Mouse (Mus musculus): ENCODE measurements around the gene Dio2.
A peak's percentile ranks its signal among the peaks of the same experiment; 100 is the strongest.

Dio2 gene

GRCm38 (mm10) chr12:90738388-90739223, at the start of gene Dio2:
TSS of gene Dio2 (minus strand) at chr12:90738438.
- DNase-seq (ENCODE audit: low read depth, low spot score): no peak

DNA sequence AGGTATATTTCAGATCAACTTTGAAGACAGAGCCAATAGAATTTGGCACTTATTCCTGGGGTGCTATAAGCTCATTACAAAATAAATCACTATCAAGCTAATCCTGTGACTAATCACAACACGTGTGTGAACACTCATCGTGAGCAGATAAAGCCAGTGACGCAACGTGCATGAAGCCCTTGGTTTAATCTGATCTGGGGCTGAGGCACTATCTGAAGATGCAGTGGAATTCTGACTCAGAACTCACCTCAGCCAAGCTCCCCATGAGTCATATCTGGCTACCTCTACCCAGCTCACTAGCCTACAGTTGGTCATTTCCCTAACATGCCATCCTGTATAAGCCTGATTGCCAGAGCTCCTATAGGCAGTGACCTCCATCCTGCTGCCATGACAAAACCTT, 43.2 kb upstream of the Dio2 start:
- DNase-seq (ENCODE audit: low read depth, low spot score): no peak

- DNase-seq (ENCODE audit: low read depth, low spot score): no peak
These were observed 6.5 kb upstream of the Dio2 start for GRCm38 (mm10) chr12:90744752-90745151.

- no peak for DNase-seq (ENCODE audit: low read depth, low spot score)
These were observed 5.4 kb upstream of the Dio2 start for GRCm38 (mm10) chr12:90743633-90744032.

DNA sequence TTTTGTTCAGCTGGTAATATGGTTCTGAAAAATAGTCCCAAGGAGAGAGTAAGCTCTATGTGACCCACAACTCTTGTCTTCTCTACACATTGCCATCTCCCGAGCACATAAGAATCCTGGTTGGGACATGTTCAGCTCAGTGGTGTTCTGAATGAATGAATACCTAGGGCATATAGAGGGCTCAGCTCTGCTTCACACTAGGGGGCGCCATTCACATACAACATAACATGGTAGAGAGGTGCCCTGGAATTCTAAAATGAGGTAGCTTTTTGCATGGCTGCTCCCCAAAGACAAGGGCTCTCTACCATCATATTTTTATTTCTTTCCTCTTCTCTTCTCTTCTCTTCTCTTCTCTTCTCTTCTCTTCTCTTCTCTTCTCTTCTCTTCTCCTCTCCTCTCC, 2.2 kb upstream of the Dio2 start:
- DNase-seq (ENCODE audit: low read depth, low spot score): peak; percentile 64

DNA sequence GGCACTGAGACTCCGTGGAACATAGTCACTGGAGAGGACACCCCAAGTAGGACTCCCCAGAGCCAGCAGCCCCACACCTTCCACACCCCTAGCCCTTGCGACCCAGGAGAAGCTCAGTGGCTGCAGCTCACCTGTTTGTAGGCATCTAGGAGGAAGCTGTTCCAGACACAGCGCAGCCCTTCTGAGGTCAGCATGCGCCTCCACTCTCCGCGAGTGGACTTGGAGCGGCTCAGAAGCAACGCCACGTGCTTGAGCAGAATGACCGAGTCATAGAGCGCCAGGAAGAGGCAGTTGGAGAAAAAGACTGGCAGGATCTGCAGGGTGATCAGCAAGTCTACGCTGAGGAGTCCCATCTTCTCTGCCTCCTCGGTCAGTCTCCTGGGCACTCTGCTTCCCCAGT, 306 bp downstream of the Dio2 start:
- no peak for DNase-seq (ENCODE audit: low read depth, low spot score)

DNA sequence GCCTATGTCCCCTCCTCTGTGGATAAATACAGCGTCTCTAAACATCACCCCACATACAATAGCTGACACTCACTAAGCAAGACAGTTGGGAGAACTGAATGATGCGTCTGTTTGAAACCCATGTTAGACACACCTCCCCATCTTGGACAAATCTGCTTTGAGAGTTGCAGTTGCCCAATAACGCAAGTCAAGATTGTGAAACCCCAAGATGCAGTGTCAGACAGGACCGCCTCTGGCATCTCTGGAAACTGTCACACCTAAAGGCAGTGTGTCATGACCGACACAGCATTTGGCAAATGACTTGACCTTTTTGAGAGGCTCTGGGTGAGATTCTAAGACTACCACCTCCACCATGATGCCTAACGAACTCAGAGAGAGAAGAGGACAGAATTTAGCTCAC, 2.8 kb downstream of the Dio2 start:
- DNase-seq (ENCODE audit: low read depth, low spot score): no peak

GRCm38 (mm10) chr12:90734503-90734902, 3.7 kb downstream of the Dio2 start:
- DNase-seq (ENCODE audit: low read depth, low spot score): no peak

- DNase-seq (ENCODE audit: low read depth, low spot score): no peak
These were observed 4.5 kb downstream of the Dio2 start for GRCm38 (mm10) chr12:90733721-90734120.

- DNase-seq (ENCODE audit: low read depth, low spot score): peak; percentile 78
These were observed 8.6 kb downstream of the Dio2 start for GRCm38 (mm10) chr12:90729648-90730047.

- no peak for DNase-seq (ENCODE audit: low read depth, low spot score)
These were observed 13.1 kb downstream of the Dio2 start for GRCm38 (mm10) chr12:90725107-90725506.

- no peak for DNase-seq (ENCODE audit: low read depth, low spot score)
These were observed 13.6 kb downstream of the Dio2 start for GRCm38 (mm10) chr12:90724644-90725043.

GRCm38 (mm10) chr12:90694135-90694534, 44.1 kb downstream of the Dio2 start:
- no peak for DNase-seq (ENCODE audit: low read depth, low spot score)
